Mouse (Mus musculus) cortical plate, adult 2 months (tissue): ENCODE results near the gene Pdlim7. TPM values are rescaled to one million over a fixed set of nuclear protein-coding genes. Genes with fewer than 3 reads are reported as not detected.

Source experiments
- H3K27ac ChIP-seq: fragments of 200-500 bp; 2 replicates; pipeline ENCODE4 v1.5.1; 2012; ENCODE audit warnings: low read length, control low read depth, inconsistent platforms; ENCODE audit not compliant: insufficient read depth
- H3K4me1 ChIP-seq: fragments of 200-500 bp; 2 replicates; pipeline ENCODE4 v1.6.1; 2011; ENCODE audit warnings: low read length; ENCODE audit not compliant: control insufficient read depth, insufficient read depth
- H3K4me3 ChIP-seq: fragments of 200-500 bp; 2 replicates; pipeline ENCODE4 v1.5.1; 2011; ENCODE audit warnings: mild to moderate bottlenecking, low read length, control low read depth; ENCODE audit not compliant: insufficient read depth
- CTCF ChIP-seq: fragments of 200-500 bp; IDR thresholded peaks from 2 replicates; pipeline ENCODE4 v1.5.1; 2011; ENCODE audit warnings: mild to moderate bottlenecking, control low read depth, low read length; ENCODE audit not compliant: insufficient read depth; ENCODE audit errors: extremely low read depth
- POLR2A ChIP-seq: fragments of 200-500 bp; IDR thresholded peaks from 2 replicates; pipeline ENCODE4 v1.6.1; 2011; ENCODE audit warnings: mild to moderate bottlenecking, low read length, control low read depth; ENCODE audit not compliant: insufficient read depth; ENCODE audit errors: extremely low read depth
- polyA plus RNA-seq: library from polyadenylated mRNA; depleted of rRNA; stranded (reverse); fragments of >200 nt; gene quantifications from 2 replicates; pipeline ENCODE4 v1.2.3, GENCODE M21; 2012

The Pdlim7 gene
- polyA plus RNA-seq, 1 experiment = 168 TPM

GRCm38 (mm10) chr13:55479008-55479407, 34.5 kb downstream of the Pdlim7 start:
- no peak overlapping the region; the same call in 1 of the 2 replicates for H3K27ac ChIP-seq
- no peak overlapping the region for H3K4me3 ChIP-seq
- TF ChIP-seq POLR2A (no peak), CTCF (no peak)
- H3K4me1 ChIP-seq = peaks cover 6% of the 10 kb centered on the region; the same call in 1 of the 2 replicates

DNA sequence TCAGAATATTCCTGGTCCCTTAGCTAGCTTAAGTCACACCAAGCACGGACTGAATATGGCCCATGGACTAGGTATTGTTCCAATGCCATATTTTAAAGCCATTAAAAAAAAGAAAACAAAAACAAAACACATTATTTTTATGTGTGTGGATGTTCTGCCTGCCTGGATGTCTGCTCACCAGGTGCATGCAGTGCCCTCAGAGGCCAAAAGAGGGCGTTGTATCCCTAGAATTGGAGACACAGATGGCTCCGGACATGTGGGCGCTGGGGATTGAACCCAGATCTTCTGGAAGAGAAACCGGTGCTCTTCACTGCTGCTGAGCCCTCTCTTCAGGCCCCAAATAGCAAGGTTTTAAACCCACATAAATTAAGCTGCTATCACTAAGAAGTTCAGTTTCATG, 35.4 kb downstream of the Pdlim7 start:
- Histone ChIP-seq H3K27ac (no peak overlapping the region), H3K4me1 (peaks cover 6% of the 10 kb centered on the region; the same call in 1 of the 2 replicates), H3K4me3 (no peak overlapping the region)
- TF ChIP-seq POLR2A = no peak
- TF ChIP-seq CTCF = peak; percentile 63

DNA sequence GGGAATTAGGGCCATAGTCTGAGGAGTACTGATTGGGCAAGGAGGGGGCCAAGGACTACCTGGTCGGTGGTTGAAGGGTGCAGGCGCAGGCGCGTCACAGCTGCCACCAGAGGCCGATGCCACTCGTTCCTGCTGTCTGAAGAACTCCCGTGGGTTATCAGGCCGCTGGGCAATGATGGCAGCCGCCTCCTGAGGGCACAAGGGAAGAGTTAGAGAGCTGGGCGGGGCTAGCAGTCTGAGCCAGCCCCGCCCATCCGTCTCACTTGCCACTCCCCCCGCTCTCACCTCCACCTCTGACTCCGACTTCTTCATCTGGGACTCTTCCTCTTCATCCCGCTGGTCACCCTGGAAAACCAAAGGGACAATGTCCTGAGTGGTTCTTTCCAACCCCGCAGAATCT, 36.0 kb downstream of the Pdlim7 start:
- peaks cover 6% of the 10 kb centered on the region; the same call in 1 of the 2 replicates for H3K4me1 ChIP-seq
- H3K27ac ChIP-seq = no peak overlapping the region
- TF ChIP-seq POLR2A = no peak
- no peak for TF ChIP-seq CTCF
- H3K4me3 ChIP-seq = no peak overlapping the region

DNA sequence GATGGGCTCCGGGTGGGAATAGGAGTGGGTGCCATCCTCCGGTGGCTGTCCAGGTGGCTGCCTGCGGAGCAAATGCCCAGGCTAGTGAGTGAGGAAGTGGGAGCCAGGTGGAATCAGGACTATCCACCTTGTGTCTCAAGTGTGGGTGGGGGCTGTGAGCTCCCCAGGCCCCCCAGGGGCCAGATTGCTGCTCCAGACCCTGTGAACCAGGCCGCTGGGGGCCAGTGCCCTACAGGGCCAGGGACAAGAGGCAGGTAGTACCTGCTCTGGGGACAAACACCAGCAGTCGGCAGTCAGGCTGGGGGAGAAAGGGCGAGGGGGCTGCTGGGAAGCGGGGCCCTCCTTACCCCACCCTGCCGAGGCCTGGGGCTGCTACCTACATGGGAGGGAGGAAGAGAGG, 37.2 kb downstream of the Pdlim7 start:
- Histone ChIP-seq H3K4me3 (no peak overlapping the region), H3K4me1 (peaks cover 6% of the 10 kb centered on the region; the same call in 1 of the 2 replicates), H3K27ac (no peak overlapping the region; the same call in 1 of the 2 replicates)
- TF ChIP-seq CTCF (no peak), POLR2A (no peak)

GRCm38 (mm10) chr13:55475750-55476149, 37.7 kb downstream of the Pdlim7 start:
- TF ChIP-seq CTCF = no peak
- TF ChIP-seq POLR2A = no peak
- Histone ChIP-seq H3K4me3 (no peak overlapping the region), H3K27ac (no peak overlapping the region), H3K4me1 (peaks cover 6% of the 10 kb centered on the region; the same call in 1 of the 2 replicates)

DNA sequence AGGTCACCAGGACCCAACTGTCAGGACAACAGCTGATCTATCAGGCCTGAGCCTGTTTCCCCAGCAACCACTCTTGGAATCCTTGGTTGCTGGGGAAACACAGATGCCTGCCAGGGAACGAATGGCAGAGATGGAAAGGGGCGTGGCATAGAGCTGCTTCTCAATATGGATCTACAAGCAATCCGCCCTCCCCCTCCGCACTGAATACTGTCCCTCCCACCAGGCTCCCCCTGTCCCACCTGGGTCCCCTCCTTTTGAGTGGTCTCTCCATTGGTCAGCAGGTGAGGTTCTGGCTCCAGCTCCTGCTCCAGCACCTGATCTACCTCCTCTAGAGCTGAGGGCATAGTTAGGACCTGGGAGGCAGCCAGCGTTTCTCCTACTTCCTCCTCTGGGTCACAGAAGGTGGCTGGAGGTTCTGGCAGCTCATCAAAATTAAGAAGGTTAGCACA, 38.8 kb downstream of the Pdlim7 start:
- Histone ChIP-seq H3K4me1 (peaks cover 7% of the 10 kb centered on the region), H3K4me3 (no peak overlapping the region), H3K27ac (0 out of 2 replicates have a peak overlapping the region, but pooled peaks have one; percentile 15)
- TF ChIP-seq POLR2A (0 out of 2 replicates have a peak, but pooled peaks have one; percentile 10), CTCF (no peak)

DNA sequence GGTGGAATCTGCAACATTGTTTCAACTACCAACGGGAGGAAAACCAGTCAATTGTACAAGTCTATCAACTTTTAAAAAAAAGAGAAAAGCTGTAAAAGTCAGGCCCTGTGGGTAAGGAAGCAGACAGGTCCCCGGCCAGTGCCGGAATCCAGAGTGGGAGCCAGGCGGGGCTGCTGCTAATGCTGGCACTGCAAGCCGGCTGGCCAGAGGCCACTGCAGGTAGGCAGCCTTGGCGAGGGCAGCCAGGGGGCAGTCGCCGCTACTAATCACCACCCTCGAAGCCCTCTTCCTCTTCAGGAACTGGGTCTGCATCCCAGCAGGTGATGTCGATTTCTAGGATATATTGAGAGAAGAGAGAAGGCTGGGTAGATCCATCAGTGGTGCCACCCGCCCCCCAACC, 39.5 kb downstream of the Pdlim7 start:
- Histone ChIP-seq H3K4me1 (peaks cover 10% of the 10 kb centered on the region), H3K4me3 (no peak overlapping the region), H3K27ac (no peak overlapping the region)
- TF ChIP-seq POLR2A (0 out of 2 replicates have a peak, but pooled peaks have one; percentile 15), CTCF (no peak)

DNA sequence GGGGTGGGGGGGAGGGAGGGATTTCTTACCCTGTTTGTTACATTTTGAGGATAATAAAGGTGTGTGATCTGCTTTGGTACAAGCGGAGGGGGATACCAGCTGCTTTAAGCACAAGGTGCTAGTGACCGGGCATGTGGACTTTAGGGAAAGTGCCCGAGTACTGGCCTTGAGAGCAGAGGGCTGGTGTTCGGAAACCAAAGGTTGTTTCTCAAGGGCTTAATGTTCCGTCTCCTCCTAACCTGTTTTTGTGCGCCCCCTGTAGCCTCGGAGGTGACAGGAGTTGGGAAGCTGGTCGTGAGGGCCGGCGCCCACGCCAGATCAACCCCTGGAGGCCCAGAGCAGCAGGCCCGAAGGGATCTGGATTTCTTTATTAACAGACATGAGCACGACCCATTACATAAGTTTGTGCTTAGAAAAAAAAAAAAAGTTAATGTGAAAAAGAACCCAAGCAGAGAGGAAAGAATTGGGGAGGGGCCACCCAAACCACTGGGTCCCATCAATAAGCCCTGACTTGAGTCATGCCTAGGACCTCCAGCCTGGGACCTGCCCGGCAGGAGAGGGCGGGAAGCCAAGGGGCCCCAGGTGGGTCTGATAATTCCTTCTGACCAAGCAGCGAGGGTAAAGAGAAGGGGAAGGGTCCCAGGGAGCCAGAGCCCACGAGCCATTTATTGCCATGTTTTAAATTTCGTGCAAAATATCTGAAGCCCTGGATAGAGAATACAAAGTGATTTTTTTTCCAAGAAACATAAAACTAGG, 40.2 kb downstream of the Pdlim7 start:
- peaks cover 10% of the 10 kb centered on the region for H3K4me1 ChIP-seq
- no peak overlapping the region for H3K27ac ChIP-seq
- H3K4me3 ChIP-seq = peak overlapping the region; percentile 48
- no peak for TF ChIP-seq CTCF
- peak; percentile 13; the same call in 1 of the 2 replicates for TF ChIP-seq POLR2A

- TF ChIP-seq POLR2A (peak; percentile 30; the same call in 1 of the 2 replicates), CTCF (no peak)
- Histone ChIP-seq H3K4me3 (peak overlapping the region; percentile 48), H3K4me1 (peaks cover 13% of the 10 kb centered on the region), H3K27ac (peak overlapping the region; percentile 91)
Measured at GRCm38 (mm10) chr13:55472132-55473022, 41.1 kb downstream of the Pdlim7 start.

DNA sequence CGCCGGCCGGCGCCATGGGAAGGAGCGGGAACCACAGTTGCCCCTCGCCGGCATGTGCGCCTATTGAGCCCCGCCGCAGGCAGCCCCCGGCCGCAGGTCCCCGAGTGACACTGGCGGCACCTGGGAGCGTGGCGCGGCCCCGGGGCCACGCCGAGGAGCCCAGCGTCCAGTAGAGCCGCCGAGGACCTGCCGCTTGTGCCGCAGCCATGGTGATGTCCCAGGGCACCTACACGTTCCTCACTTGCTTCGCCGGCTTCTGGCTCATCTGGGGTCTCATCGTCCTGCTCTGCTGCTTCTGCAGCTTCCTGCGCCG, 41.7 kb downstream of the Pdlim7 start:
- Histone ChIP-seq H3K27ac (peak overlapping the region; percentile 91), H3K4me1 (peaks cover 15% of the 10 kb centered on the region), H3K4me3 (peak overlapping the region; percentile 48)
- TF ChIP-seq CTCF = no peak
- TF ChIP-seq POLR2A = no peak
